Mouse (Mus musculus) lung, adult 2 months (tissue): ENCODE measurements around the gene Bspry. TPM values are rescaled to one million over a fixed set of nuclear protein-coding genes. Genes with fewer than 3 reads are reported as not detected.

Source experiments
- DNase-seq: peaks from one replicate; pipeline ENCODE4 v3.0.0; 2022
- H3K4me1 ChIP-seq: fragments of 200-500 bp; 2 replicates; pipeline ENCODE4 v1.6.1; 2011; ENCODE audit warnings: low read length; ENCODE audit not compliant: control insufficient read depth, insufficient read depth
- H3K4me3 ChIP-seq: fragments of 200-500 bp; replicated peaks from 2 replicates; pipeline ENCODE3; 2011; ENCODE audit warnings: low read depth, mild to moderate bottlenecking, control low read depth, low read length; ENCODE audit errors: extremely low read depth
- CTCF ChIP-seq: fragments of 200-500 bp; IDR thresholded peaks from 2 replicates; pipeline ENCODE4 v1.5.1; 2011; ENCODE audit warnings: mild to moderate bottlenecking, low read length, control low read depth; ENCODE audit not compliant: insufficient read depth
- POLR2A ChIP-seq: fragments of 200-500 bp; IDR thresholded peaks from 2 replicates; pipeline ENCODE4 v1.6.1; 2011; ENCODE audit warnings: low read depth, mild to moderate bottlenecking, control low read depth, low read length, borderline replicate concordance; ENCODE audit errors: extremely low read depth
- WGBS: fragments of 180-500 bp; shearing (Covaris S2); methylation state at CpG from one replicate; pipeline ENCODE4 v1.1.7; 2018; 5-methylcytosine and 5-hydroxymethylcytosine counted together
- polyA plus RNA-seq: library from polyadenylated mRNA; depleted of rRNA; stranded (reverse); fragments of >200 nt; gene quantifications from 2 replicates; pipeline ENCODE4 v1.2.3, GENCODE M21; 2012; rRNA removed

Bspry gene
- polyA plus RNA-seq = 26.0 and 31.0 TPM in 2 replicates

- Histone ChIP-seq H3K4me1 (peaks cover 7% of the 10 kb centered on the region), H3K4me3 (peak within 1 kb of the TSS; percentile 62)
- WGBS = 2% methylated on average over 71 of the region's 71 CpGs
- no peak for TF ChIP-seq POLR2A
- no peak for TF ChIP-seq CTCF
- DNase-seq = peak; percentile 68
Measured at GRCm38 (mm10) chr4:62479937-62480708, at the start of gene Bspry. Gene Bspry (plus strand): TSS chr4:62480053.

DNA sequence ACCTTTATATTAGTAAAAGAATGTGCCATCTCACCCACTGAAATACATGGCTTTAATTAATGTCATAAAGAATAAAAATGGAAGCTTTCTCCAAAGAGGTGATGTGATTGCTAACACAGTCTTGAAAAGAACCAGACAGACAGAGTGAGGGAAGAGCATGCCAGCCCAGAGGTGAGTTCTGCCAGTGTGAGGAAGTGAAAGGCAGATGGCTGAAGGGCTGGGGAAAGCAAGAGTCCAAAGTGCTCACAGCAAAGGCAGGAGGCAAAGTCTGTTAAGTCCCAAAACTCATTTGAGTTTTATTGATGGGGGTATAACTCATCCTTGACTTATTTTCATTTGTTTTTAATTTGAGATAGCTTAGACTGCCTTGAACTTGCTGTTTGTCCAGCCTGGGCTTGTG, 49.2 kb upstream of the Bspry start:
- no peak for TF ChIP-seq POLR2A
- TF ChIP-seq CTCF = no peak

DNA sequence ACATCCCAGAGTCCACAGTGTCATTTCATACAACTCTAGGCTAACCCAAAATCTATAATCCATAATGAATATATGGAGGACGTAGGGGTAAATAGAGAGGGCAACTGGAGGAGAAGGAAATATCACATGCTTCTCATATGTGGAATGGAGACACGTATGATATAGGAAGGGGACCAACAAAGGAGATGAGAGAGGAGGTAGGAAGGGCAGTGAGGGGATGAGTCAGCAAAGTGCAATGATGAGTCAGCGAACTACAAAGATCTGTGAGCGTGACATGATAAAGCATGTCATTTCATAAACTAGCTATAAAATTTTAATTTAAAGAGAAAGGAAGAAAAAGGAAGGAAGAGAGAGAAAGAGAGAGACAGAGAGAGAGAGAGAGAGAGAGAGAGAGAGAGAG, 48.3 kb upstream of the Bspry start:
- Histone ChIP-seq H3K4me3 (no peak overlapping the region), H3K4me1 (no peaks in the 10 kb centered on the region)
- no peak for DNase-seq
- WGBS = 69% methylated on average over 4 of the region's 4 CpGs
- TF ChIP-seq CTCF = no peak
- no peak for TF ChIP-seq POLR2A

More for the DNA sequence above, 49.2 kb upstream of the Bspry start:
- H3K4me1 ChIP-seq = no peaks in the 10 kb centered on the region
- no peak for DNase-seq
- no peak overlapping the region for H3K4me3 ChIP-seq

- 66% methylated on average over 7 of the region's 7 CpGs for WGBS
- TF ChIP-seq CTCF (no peak), POLR2A (no peak)
- Histone ChIP-seq H3K4me1 (no peaks in the 10 kb centered on the region), H3K4me3 (no peak overlapping the region)
- DNase-seq = no peak
Measured at GRCm38 (mm10) chr4:62433939-62434870, 45.6 kb upstream of the Bspry start.

DNA sequence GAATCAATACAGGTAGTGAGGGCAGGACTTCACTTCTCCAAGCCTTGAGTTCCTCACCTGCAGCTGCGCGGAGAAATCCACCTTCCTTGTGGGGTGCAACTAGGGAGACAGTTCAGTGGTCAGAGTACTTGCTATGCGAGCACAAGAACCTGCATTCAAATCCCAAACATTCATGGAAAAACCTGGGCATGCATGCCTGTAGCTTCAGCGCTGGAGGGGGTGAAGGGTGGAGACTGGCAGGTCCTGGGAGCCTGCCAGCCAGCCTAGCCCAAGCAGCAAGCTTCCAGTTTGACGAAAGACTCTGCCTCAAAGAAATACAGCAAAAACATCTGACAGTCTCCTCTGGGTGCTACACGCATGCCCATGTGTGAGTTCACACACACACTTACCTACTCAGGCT, 44.8 kb upstream of the Bspry start, which contains the start of gene Rnf183:
TSS of gene Rnf183 (minus strand) at position 172 of the 400 bp plus-strand sequence.
- Histone ChIP-seq H3K4me1 (no peaks in the 10 kb centered on the region), H3K4me3 (no peak within 1 kb of the TSS)
- 82% methylated on average over 6 of the region's 6 CpGs for WGBS
- TF ChIP-seq POLR2A = no peak
- no peak for TF ChIP-seq CTCF
- DNase-seq = no peak

- Histone ChIP-seq H3K4me1 (no peaks in the 10 kb centered on the region), H3K4me3 (no peak overlapping the region)
- TF ChIP-seq POLR2A = no peak
- TF ChIP-seq CTCF = no peak
- DNase-seq = no peak
- WGBS = 93% methylated on average over 3 of the region's 3 CpGs
Measured at GRCm38 (mm10) chr4:62437256-62437778, 42.5 kb upstream of the Bspry start.

GRCm38 (mm10) chr4:62437871-62438270, 42.0 kb upstream of the Bspry start:
- H3K4me3 ChIP-seq = no peak overlapping the region
- 67% methylated on average over 7 of the region's 7 CpGs for WGBS
- no peak for DNase-seq
- TF ChIP-seq CTCF (no peak), POLR2A (no peak)
- no peaks in the 10 kb centered on the region for H3K4me1 ChIP-seq

GRCm38 (mm10) chr4:62439793-62440192, 40.1 kb upstream of the Bspry start:
- no peak for DNase-seq
- H3K4me1 ChIP-seq = no peaks in the 10 kb centered on the region
- 56% methylated on average over 4 of the region's 4 CpGs for WGBS
- TF ChIP-seq CTCF = no peak
- TF ChIP-seq POLR2A = no peak
- no peak overlapping the region for H3K4me3 ChIP-seq

GRCm38 (mm10) chr4:62440544-62440943, 39.3 kb upstream of the Bspry start:
- no peak for TF ChIP-seq CTCF
- no peak for TF ChIP-seq POLR2A
- Histone ChIP-seq H3K4me1 (no peaks in the 10 kb centered on the region), H3K4me3 (no peak overlapping the region)
- no peak for DNase-seq
- 78% methylated on average over 4 of the region's 4 CpGs for WGBS

- H3K4me1 ChIP-seq = no peaks in the 10 kb centered on the region
- no peak overlapping the region for H3K4me3 ChIP-seq
- TF ChIP-seq CTCF = no peak
- TF ChIP-seq POLR2A = no peak
- no peak for DNase-seq
- WGBS = 63% methylated on average over 4 of the region's 4 CpGs
Measured at GRCm38 (mm10) chr4:62440986-62441385, 38.9 kb upstream of the Bspry start.
